Mouse (Mus musculus) lung, adult 2 months (tissue): ENCODE measurements around the gene Gmfb.

ENCODE experiments used
- CTCF ChIP-seq: fragments of 200-500 bp; IDR thresholded peaks from 2 replicates; pipeline ENCODE4 v1.5.1; 2011; ENCODE audit warnings: mild to moderate bottlenecking, low read length, control low read depth; ENCODE audit not compliant: insufficient read depth
- POLR2A ChIP-seq: fragments of 200-500 bp; IDR thresholded peaks from 2 replicates; pipeline ENCODE4 v1.6.1; 2011; ENCODE audit warnings: low read depth, mild to moderate bottlenecking, control low read depth, low read length, borderline replicate concordance; ENCODE audit errors: extremely low read depth

GRCm38 (mm10) chr14:46790303-46790702 lies 31.7 kb downstream of the Gmfb start:
- TF ChIP-seq POLR2A: no peak
- no peak; the same call in 1 of the 2 replicates for TF ChIP-seq CTCF
